Mouse (Mus musculus) gastrocnemius, postnatal 36 days (tissue): ENCODE measurements around the gene Rbm38. TPM values are rescaled to one million over a fixed set of nuclear protein-coding genes. Genes with fewer than 3 reads are reported as not detected.

ENCODE experiments used
- total RNA-seq, 2 experiments: library from RNA; stranded (reverse); gene quantifications; 2 replicates each; pipeline ENCODE4 v1.2.3; 2021

The Rbm38 gene
- total RNA-seq, 2 experiments from 2014 or later: 180 to 220 TPM

Other genes with a start within 250 kb of the Rbm38 start
- gene Bmp7, start 80.2 kb upstream of the Rbm38 start, total RNA-seq: under 1 TPM; 0.37 to 0.74 TPM
- gene Spo11, start 42.8 kb upstream of the Rbm38 start, total RNA-seq: under 1 TPM in 1 of 2 experiments, not detected in 1; 0.51 TPM
- gene Rae1, start 20.4 kb upstream of the Rbm38 start, total RNA-seq: 10 to 100 TPM; 11.4 to 12.8 TPM
- gene Ctcfl, start 99.0 kb downstream of the Rbm38 start, total RNA-seq: under 1 TPM in 1 of 2 experiments, not detected in 1; 0.15 TPM
- 1 to 10 TPM; 2.8 to 8.8 TPM for gene Pck1, start 132.6 kb downstream of the Rbm38 start, total RNA-seq
- under 1 TPM in 1 of 2 experiments, not detected in 1; 0.30 TPM for gene Zbp1, start 198.4 kb downstream of the Rbm38 start, total RNA-seq